Mouse (Mus musculus): ENCODE measurements around the gene Rnf212b. TPM values are rescaled to one million over a fixed set of nuclear protein-coding genes. Genes with fewer than 3 reads are reported as not detected.

Rnf212b gene
- total and polyA plus RNA-seq, 2 experiments from 2014 or later = 0.15 TPM; not detected in 1

DNA sequence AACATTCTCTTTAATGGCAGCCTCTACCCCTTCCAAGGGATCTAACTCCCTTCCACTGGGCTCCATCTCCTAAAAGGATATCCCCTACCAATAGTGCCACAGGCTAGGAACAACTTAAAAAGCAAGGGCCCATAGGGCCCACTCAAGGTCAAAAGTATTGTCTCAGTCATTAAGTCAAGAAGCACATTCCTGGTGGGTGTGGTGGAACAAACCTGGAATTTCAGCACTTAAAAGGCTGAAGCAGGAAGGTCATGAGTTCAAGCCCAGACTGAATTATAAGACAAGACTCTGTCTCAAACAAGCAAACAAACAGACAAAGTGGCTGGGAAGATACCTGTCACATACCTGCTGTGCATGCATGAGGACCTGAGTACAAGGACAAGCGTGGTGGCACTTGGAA, 18.0 kb upstream of the Rnf212b start:
- Histone ChIP-seq H3K27ac (ENCODE audit: low read depth) (no peak overlapping the region), H3K9ac (replicated peaks; ENCODE audit: low read depth, low read length) (no peak overlapping the region), H3K4me3 (ENCODE audit: low read depth, low read length) (no peak overlapping the region), H3K36me3 (replicated peaks; ENCODE audit: control insufficient read depth, insufficient read depth, low read length) (no peaks in the 10 kb centered on the region), H3K9me3 (replicated peaks; ENCODE audit: control insufficient read depth, low read length) (no peaks in the 10 kb centered on the region), H3K27me3 (ENCODE audit: control insufficient read depth, insufficient read depth, low read length) (no peaks in the 10 kb centered on the region), H3K4me2 (ENCODE audit: low read depth, low read length) (no peak overlapping the region), H3K4me1 (ENCODE audit: control insufficient read depth, insufficient read depth) (no peaks in the 10 kb centered on the region; the same call in 1 of the 2 replicates)
- DNase-seq (ENCODE audit: low spot score) (no peak), ATAC-seq (ENCODE audit: insufficient read depth, low read depth) (no peak)
- no peak for TF ChIP-seq EP300 (IDR thresholded peaks at IDR 0.05; ENCODE audit: low read depth)
- TF ChIP-seq CTCF (IDR thresholded peaks at IDR 0.05; ENCODE audit: low read depth) = no peak
- WGBS = 93% methylated on average over 1 of the region's 1 CpGs

DNA sequence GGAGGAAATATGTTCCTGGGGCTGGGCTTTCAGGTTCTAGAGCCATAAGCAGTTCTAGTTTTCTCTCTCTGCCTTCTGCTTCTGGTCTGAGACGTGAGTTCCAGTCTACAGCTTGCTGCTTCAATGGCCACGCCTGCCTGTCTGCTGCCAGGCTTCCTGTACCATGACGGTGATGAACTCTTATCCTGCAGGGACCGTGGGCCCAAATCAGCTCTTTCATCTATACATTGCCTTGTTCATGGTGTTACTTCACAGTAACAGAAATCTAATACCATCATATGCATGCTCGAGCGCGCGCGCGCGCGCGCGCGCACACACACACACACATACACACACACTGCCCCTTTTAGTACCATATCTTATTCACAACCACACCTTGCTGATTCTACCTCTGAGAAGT, 17.2 kb upstream of the Rnf212b start:
- Histone ChIP-seq H3K36me3 (replicated peaks; ENCODE audit: control insufficient read depth, insufficient read depth, low read length) (no peaks in the 10 kb centered on the region), H3K27me3 (ENCODE audit: control insufficient read depth, insufficient read depth, low read length) (no peaks in the 10 kb centered on the region), H3K4me3 (ENCODE audit: low read depth, low read length) (no peak overlapping the region), H3K4me2 (ENCODE audit: low read depth, low read length) (no peak overlapping the region), H3K9me3 (replicated peaks; ENCODE audit: control insufficient read depth, low read length) (no peaks in the 10 kb centered on the region), H3K27ac (ENCODE audit: low read depth) (no peak overlapping the region), H3K9ac (replicated peaks; ENCODE audit: low read depth, low read length) (no peak overlapping the region), H3K4me1 (ENCODE audit: control insufficient read depth, insufficient read depth) (no peaks in the 10 kb centered on the region; the same call in 1 of the 2 replicates)
- no peak for ATAC-seq (ENCODE audit: insufficient read depth, low read depth)
- no peak for DNase-seq (ENCODE audit: low spot score)
- TF ChIP-seq EP300 (IDR thresholded peaks at IDR 0.05; ENCODE audit: low read depth) = no peak
- no peak for TF ChIP-seq CTCF (IDR thresholded peaks at IDR 0.05; ENCODE audit: low read depth)
- 90% methylated on average over 15 of the region's 15 CpGs for WGBS

DNA sequence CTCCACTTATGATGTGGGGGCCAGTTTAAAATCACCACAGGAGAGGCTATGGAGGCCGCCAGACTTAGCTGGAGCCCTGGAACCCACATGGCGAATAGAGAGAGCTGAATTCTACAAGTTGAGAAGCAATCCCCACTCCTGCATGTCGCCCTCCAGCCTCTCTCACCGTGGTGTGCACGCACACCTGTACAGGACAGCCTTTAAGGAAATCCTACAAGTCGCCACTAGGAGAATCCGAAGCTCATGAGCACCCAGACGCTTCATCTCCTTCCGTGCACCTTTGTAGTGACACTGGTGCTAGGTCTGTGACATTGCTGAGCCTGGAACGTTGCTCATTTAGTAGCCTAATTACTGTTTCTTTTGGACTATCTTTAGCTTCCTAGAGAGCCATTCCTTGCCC, 14.3 kb upstream of the Rnf212b start:
- H3K4me1 ChIP-seq (ENCODE audit: control insufficient read depth, insufficient read depth) = no peaks in the 10 kb centered on the region; the same call in 1 of the 2 replicates
- H3K4me3 ChIP-seq (ENCODE audit: low read depth, low read length) = no peak overlapping the region
- H3K36me3 ChIP-seq (replicated peaks; ENCODE audit: control insufficient read depth, insufficient read depth, low read length) = no peaks in the 10 kb centered on the region
- no peak overlapping the region for H3K27ac ChIP-seq (ENCODE audit: low read depth)
- DNase-seq (ENCODE audit: low spot score) = no peak
- H3K9ac ChIP-seq (replicated peaks; ENCODE audit: low read depth, low read length) = no peak overlapping the region
- no peaks in the 10 kb centered on the region for H3K9me3 ChIP-seq (replicated peaks; ENCODE audit: control insufficient read depth, low read length)
- TF ChIP-seq EP300 (IDR thresholded peaks at IDR 0.05; ENCODE audit: low read depth) (no peak), CTCF (IDR thresholded peaks at IDR 0.05; ENCODE audit: low read depth) (peak; percentile 18)
- WGBS = 46% methylated on average over 10 of the region's 10 CpGs
- H3K27me3 ChIP-seq (ENCODE audit: control insufficient read depth, insufficient read depth, low read length) = no peaks in the 10 kb centered on the region
- no peak overlapping the region for H3K4me2 ChIP-seq (ENCODE audit: low read depth, low read length)
- no peak for ATAC-seq (ENCODE audit: insufficient read depth, low read depth)

DNA sequence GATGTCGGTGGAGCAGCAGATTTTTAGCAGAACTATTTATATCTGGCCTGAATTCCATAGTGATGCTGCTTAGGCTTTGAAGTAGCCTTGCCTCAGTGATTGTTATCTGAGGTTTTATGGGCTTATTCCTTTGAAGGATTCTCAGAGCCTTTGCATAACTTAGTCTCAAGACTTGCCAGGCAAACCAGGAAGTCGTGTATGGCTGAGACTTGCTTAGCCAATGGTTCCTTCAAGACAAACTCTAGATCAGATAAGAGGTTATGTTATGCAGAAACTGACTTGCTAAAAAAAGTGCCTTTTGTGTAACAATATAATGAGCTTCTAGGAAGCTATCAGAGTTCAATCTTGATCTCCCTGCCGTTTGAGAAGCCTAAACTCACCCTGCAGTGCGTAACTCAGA, 11.5 kb upstream of the Rnf212b start:
- Histone ChIP-seq H3K4me2 (ENCODE audit: low read depth, low read length) (no peak overlapping the region), H3K4me1 (ENCODE audit: control insufficient read depth, insufficient read depth) (no peaks in the 10 kb centered on the region; the same call in 1 of the 2 replicates), H3K27me3 (ENCODE audit: control insufficient read depth, insufficient read depth, low read length) (no peaks in the 10 kb centered on the region), H3K9me3 (replicated peaks; ENCODE audit: control insufficient read depth, low read length) (no peaks in the 10 kb centered on the region), H3K9ac (replicated peaks; ENCODE audit: low read depth, low read length) (no peak overlapping the region), H3K36me3 (replicated peaks; ENCODE audit: control insufficient read depth, insufficient read depth, low read length) (no peaks in the 10 kb centered on the region), H3K27ac (ENCODE audit: low read depth) (no peak overlapping the region), H3K4me3 (ENCODE audit: low read depth, low read length) (no peak overlapping the region)
- DNase-seq (ENCODE audit: low spot score) (no peak), ATAC-seq (ENCODE audit: insufficient read depth, low read depth) (no peak)
- 67% methylated on average over 4 of the region's 4 CpGs for WGBS
- TF ChIP-seq CTCF (IDR thresholded peaks at IDR 0.05; ENCODE audit: low read depth) (no peak), EP300 (IDR thresholded peaks at IDR 0.05; ENCODE audit: low read depth) (no peak)

DNA sequence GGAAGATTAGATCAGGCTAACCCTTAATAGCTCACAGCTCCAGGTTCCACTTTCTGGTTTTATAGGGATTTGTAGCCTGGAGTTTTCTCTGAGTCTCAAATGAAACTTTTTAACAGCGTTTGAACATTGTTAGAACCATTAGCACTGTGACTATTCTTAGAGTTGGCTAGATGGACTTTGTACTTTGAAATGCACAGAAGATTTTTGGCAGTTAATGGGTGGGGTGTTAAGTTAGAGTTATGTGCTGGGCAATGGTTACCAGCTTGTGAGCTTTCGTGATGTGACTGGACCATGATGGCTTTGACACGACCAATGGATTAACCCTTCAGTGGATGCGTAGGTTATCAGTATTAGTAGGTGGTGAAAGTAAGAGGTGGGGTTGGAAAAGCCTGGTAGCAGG, 7.8 kb upstream of the Rnf212b start:
- Histone ChIP-seq H3K9me3 (replicated peaks; ENCODE audit: control insufficient read depth, low read length) (no peaks in the 10 kb centered on the region), H3K9ac (replicated peaks; ENCODE audit: low read depth, low read length) (no peak overlapping the region), H3K4me1 (ENCODE audit: control insufficient read depth, insufficient read depth) (0 out of 2 replicates have a peak, but pooled peaks cover 5% of the 10 kb centered on the region), H3K4me2 (ENCODE audit: low read depth, low read length) (no peak overlapping the region), H3K27ac (ENCODE audit: low read depth) (no peak overlapping the region), H3K27me3 (ENCODE audit: control insufficient read depth, insufficient read depth, low read length) (no peaks in the 10 kb centered on the region), H3K4me3 (ENCODE audit: low read depth, low read length) (no peak overlapping the region), H3K36me3 (replicated peaks; ENCODE audit: control insufficient read depth, insufficient read depth, low read length) (no peaks in the 10 kb centered on the region)
- TF ChIP-seq EP300 (IDR thresholded peaks at IDR 0.05; ENCODE audit: low read depth) (no peak), CTCF (IDR thresholded peaks at IDR 0.05; ENCODE audit: low read depth) (no peak)
- DNase-seq (ENCODE audit: low spot score) (no peak), ATAC-seq (ENCODE audit: insufficient read depth, low read depth) (no peak)
- 70% methylated on average over 4 of the region's 4 CpGs for WGBS
